Mouse (Mus musculus) heart, postnatal 0 days (tissue): ENCODE data around the gene Pcf11.

ENCODE experiments used
- CTCF ChIP-seq: IDR thresholded peaks from 2 replicates; pipeline ENCODE4 v1.5.1; 2016; ENCODE audit warnings: antibody characterized with exemption, control low read depth, low read depth
- EP300 ChIP-seq: IDR thresholded peaks from 2 replicates; pipeline ENCODE4 v1.6.1; 2016; ENCODE audit warnings: antibody characterized with exemption, low read depth

GRCm38 (mm10) chr7:92636295-92637011 is 33.3 kb downstream of the Pcf11 start:
- TF ChIP-seq CTCF, result no peak
- no peak for TF ChIP-seq EP300
